Mouse (Mus musculus): ENCODE results near the gene Cyp4f18. TPM values are rescaled to one million over a fixed set of nuclear protein-coding genes. Genes with fewer than 3 reads are reported as not detected.

Gene Cyp4f18
- polyA plus RNA-seq (2012; rRNA removed): 0.06 and 0.16 TPM in 2 replicates

DNA sequence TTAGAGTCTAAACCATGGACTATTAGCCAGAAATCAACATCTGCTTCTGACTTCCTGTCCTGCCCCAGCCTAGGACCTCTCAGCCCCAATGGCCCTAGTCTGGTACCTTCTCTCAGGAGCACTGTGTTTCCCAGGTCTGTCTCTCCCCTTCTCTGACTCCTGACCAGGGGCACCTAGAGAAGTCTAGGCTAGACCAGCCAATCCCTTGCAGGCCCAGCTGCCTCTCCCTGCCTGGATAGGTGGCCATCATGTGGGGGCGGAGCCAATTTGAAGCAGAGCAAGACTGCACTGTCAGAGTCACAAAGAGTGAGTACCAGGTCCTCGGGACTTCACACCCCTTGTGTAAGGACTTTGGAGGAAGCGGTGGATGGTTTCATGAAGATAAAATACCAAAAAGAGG lies at the start of gene Cyp4f18:
TSS of gene Cyp4f18 (minus strand) at position 154 of the 400 bp plus-strand sequence.

DNA sequence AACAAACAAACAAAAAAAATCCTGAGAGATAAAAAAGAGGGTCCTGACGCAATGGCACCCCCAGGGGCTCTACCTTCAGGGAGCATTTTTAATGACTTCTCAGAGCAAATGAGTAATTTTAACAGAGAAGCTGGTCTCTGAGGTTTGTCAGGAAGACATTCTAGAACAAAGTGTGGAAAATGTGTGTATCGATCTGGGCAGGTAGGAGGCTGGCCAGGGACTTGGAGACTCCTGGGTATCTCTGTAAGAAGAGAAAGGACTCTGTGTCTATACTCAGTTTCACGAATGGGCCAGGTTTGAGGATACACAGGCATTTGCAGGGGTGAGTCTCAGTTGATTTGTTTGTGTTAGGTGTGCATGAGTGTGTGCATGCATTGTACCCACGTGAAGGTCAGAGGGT lies 31.5 kb upstream of the Cyp4f18 start, which contains the start of gene Olfr372:
TSS of gene Olfr372 (plus strand) at position 301 of the 400 bp plus-strand sequence.

DNA sequence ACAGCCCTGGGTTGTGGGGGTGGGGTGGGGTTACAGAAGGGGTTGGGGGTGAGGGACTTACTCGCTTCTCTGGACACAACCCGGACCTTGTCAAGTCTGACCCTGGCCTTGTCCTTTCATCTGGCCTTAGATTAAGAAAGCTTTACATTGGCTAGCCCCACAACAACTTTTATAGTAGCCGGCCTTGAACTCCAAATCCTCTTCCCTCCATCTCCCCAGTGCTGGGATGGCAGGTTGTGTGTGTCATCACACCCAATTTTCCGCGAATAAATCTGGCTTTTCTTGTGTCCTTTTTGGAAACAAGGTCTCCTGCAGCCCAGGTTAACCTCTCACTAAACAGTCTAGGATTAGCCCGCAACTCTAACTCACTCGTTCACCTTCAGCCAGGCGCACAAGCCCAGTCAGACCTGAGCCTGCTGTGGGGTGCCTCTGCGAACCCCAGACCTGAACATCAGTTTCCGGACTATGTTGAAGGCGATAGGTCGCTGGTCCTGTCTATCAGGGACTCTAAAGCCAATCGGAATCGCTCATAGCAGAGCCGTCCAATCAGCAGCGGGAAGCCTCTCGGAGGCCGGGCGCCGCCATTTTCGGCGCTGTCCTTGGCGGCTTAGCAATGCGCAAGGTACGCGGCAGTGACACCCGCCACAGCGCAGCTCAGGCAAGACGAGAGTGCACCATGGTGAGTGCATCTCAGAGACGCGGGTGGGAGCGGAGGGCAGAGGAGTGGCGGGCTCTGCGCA lies 58.8 kb downstream of the Cyp4f18 start, which contains the start of gene Zfp961:
TSS of gene Zfp961 (plus strand) at position 557 of the 740 bp plus-strand sequence.

Other genes starting within 250 kb of the Cyp4f18 start
- gene Zfp709, start 127.6 kb downstream of the Cyp4f18 start, polyA plus RNA-seq (2012; rRNA removed): 3.2 and 3.5 TPM in 2 replicates
- 11.0 and 11.7 TPM in 2 replicates for gene Zfp882, start 101.0 kb downstream of the Cyp4f18 start, polyA plus RNA-seq (2012; rRNA removed)
- gene Zfp617, start 101.0 kb downstream of the Cyp4f18 start, polyA plus RNA-seq (2012; rRNA removed): 18.4 and 20.8 TPM in 2 replicates
- gene Zfp961, start 58.6 kb downstream of the Cyp4f18 start, polyA plus RNA-seq (2012; rRNA removed): 21.4 and 22.4 TPM in 2 replicates
- not detected in 2 replicates for gene Olfr372, start 31.6 kb upstream of the Cyp4f18 start, polyA plus RNA-seq (2012; rRNA removed)
- gene Olfr373, start 73.6 kb upstream of the Cyp4f18 start, polyA plus RNA-seq (2012; rRNA removed): not detected in 2 replicates
- not detected in 2 replicates for gene Olfr374, start 97.4 kb upstream of the Cyp4f18 start, polyA plus RNA-seq (2012; rRNA removed)
- 121 and 125 TPM in 2 replicates for gene Tpm4, start 125.3 kb upstream of the Cyp4f18 start, polyA plus RNA-seq (2012; rRNA removed)
- 89.8 and 93.6 TPM in 2 replicates for gene Rab8a, start 151.6 kb upstream of the Cyp4f18 start, polyA plus RNA-seq (2012; rRNA removed)
- 0.05 and 0.09 TPM in 2 replicates for gene Hsh2d, start 180.0 kb upstream of the Cyp4f18 start, polyA plus RNA-seq (2012; rRNA removed)
- gene Cib3, start 203.2 kb upstream of the Cyp4f18 start, polyA plus RNA-seq (2012; rRNA removed): not detected in 2 replicates
- not detected in 2 replicates for gene Gm11034, start 204.0 kb upstream of the Cyp4f18 start, polyA plus RNA-seq (2012; rRNA removed)
- gene Fam32a, start 210.1 kb upstream of the Cyp4f18 start, polyA plus RNA-seq (2012; rRNA removed): 90.0 and 91.8 TPM in 2 replicates
- 220 and 234 TPM in 2 replicates for gene Ap1m1, start 230.4 kb upstream of the Cyp4f18 start, polyA plus RNA-seq (2012; rRNA removed)

Measured in central nervous system, embryonic 18 days (tissue).